Mouse (Mus musculus): ENCODE measurements at regions not wholly inside any gene's neighbourhood (a gene's known extent, or its start where the extent isn't known, plus 50 kb on each side); places are given as distances from the start of the nearest gene placed in this dataset.

GRCm38 (mm10) chr15:15538944-15539343, 1189.6 kb upstream of the Cdh9 start:
- TF ChIP-seq USF1 (IDR thresholded peaks at IDR 0.05; ENCODE audit: low read depth, low read length): no peak
- no peak for TF ChIP-seq ELF1 (IDR thresholded peaks at IDR 0.05; ENCODE audit: low read depth, low read length)
- peak; percentile 91 for TF ChIP-seq TCF12 (IDR thresholded peaks at IDR 0.05; ENCODE audit: low read depth, low read length)
- TF ChIP-seq USF2 (IDR thresholded peaks at IDR 0.05; ENCODE audit: borderline replicate concordance in 1 of 2, insufficient read depth in 1 of 2, low read depth in 1 of 2, low read length in 2 of 2): no peak
- no peak for TF ChIP-seq KAT2A (conservative IDR thresholded peaks at IDR 0.05; ENCODE audit: low read depth, low read length)
- TF ChIP-seq MYB (IDR thresholded peaks at IDR 0.05; ENCODE audit: low read depth, low read length): 0 out of 2 replicates have a peak, but pooled peaks have one; percentile 21
- no peak for TF ChIP-seq SMC3 (IDR thresholded peaks at IDR 0.05; ENCODE audit: low read depth, low read length)
- TF ChIP-seq CTCF (IDR thresholded peaks at IDR 0.05 in 2 of 3, conservative IDR thresholded peaks at IDR 0.05 in 1 of 3; ENCODE audit: control insufficient read depth in 1 of 3, insufficient read depth in 1 of 3, low read depth in 2 of 3, low read length in 3 of 3, poor library complexity in 1 of 3, severe bottlenecking in 1 of 3): no peak
- peak; percentile 72 to 80 for TF ChIP-seq EP300 (IDR thresholded peaks at IDR 0.05; ENCODE audit: low read depth in 1 of 2, low read length in 2 of 2)
- TF ChIP-seq ETS1 (IDR thresholded peaks at IDR 0.05; ENCODE audit: low read depth, low read length): 0 out of 2 replicates have a peak, but pooled peaks have one; percentile 19
- no peak for TF ChIP-seq HCFC1 (IDR thresholded peaks at IDR 0.05; ENCODE audit: low read depth, low read length)
- peak; percentile 95 for TF ChIP-seq RCOR1 (IDR thresholded peaks at IDR 0.05; ENCODE audit: low read depth, low read length)
- no peak for TF ChIP-seq POLR2AphosphoS2 (IDR thresholded peaks at IDR 0.05; ENCODE audit: low read length)
- TF ChIP-seq GATA1 (IDR thresholded peaks at IDR 0.05; ENCODE audit: low read depth, low read length): peak; percentile 80
- TF ChIP-seq JUND (IDR thresholded peaks at IDR 0.05; ENCODE audit: low read depth, low read length): no peak
- no peak for TF ChIP-seq MAZ (IDR thresholded peaks at IDR 0.05; ENCODE audit: low read depth, low read length)
- TF ChIP-seq BHLHE40 (IDR thresholded peaks at IDR 0.05; ENCODE audit: borderline replicate concordance, low read depth, low read length): 0 out of 2 replicates have a peak, but pooled peaks have one; percentile 4
- TF ChIP-seq ZKSCAN1 (IDR thresholded peaks at IDR 0.05; ENCODE audit: low read depth, low read length): no peak
- TF ChIP-seq ZMIZ1 (IDR thresholded peaks at IDR 0.05; ENCODE audit: low read depth, low read length): no peak
- no peaks in the 10 kb centered on the region for H3K79me2 ChIP-seq (ENCODE audit: control insufficient read depth, insufficient read depth, low read length, poor library complexity)

DNA sequence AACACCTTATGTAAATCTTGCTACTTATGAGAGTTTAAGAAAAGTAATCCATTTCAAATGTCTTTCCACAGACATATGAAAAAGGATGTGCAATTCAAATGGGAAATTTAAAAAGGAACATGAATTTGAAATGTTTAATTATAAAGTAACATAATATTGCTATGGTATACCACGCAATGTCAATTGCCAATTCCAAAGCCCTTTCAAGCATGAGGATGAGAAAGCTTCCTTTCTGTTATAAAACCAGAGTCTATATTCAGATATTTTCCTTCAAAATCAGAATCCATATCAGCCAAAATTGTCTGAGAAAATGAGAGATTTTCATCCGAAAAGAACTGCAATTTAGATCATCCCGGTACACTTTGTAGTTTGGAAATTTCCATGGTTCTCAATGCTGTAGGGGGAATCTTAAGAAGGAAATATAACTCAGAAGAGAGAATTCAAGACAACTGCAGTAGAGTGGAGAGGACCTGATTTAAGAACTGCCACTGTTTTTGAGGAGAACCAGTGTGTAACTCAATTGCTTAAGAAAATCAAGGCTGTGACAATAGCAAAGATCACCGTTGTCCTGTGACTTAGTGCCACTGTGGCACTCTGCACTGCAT, 1169.3 kb upstream of the Cdh9 start:
- no peak for TF ChIP-seq SMC3 (IDR thresholded peaks at IDR 0.05; ENCODE audit: low read depth, low read length)
- TF ChIP-seq UBTF (IDR thresholded peaks at IDR 0.05; ENCODE audit: borderline replicate concordance, insufficient read depth, low read depth, low read length): no peak
- TF ChIP-seq ETS1 (IDR thresholded peaks at IDR 0.05; ENCODE audit: low read depth, low read length): no peak
- no peak for TF ChIP-seq MYC (IDR thresholded peaks at IDR 0.05; ENCODE audit: low read depth, low read length)
- TF ChIP-seq USF1 (IDR thresholded peaks at IDR 0.05; ENCODE audit: low read depth, low read length): no peak
- TF ChIP-seq ZNF384 (IDR thresholded peaks at IDR 0.05; ENCODE audit: low read depth, low read length): no peak
- TF ChIP-seq JUND (IDR thresholded peaks at IDR 0.05; ENCODE audit: low read depth, low read length): no peak
- TF ChIP-seq MYB (IDR thresholded peaks at IDR 0.05; ENCODE audit: low read depth, low read length): no peak
- no peak for TF ChIP-seq USF2 (IDR thresholded peaks at IDR 0.05; ENCODE audit: borderline replicate concordance in 1 of 2, insufficient read depth in 1 of 2, low read depth in 1 of 2, low read length in 2 of 2)
- TF ChIP-seq GABPA (IDR thresholded peaks at IDR 0.05; ENCODE audit: low read depth, low read length): no peak
- no peak for TF ChIP-seq NRF1 (IDR thresholded peaks at IDR 0.05; ENCODE audit: insufficient read depth, low read depth, low read length, poor library complexity, severe bottlenecking)
- no peak for TF ChIP-seq KAT2A (conservative IDR thresholded peaks at IDR 0.05; ENCODE audit: low read depth, low read length)
- no peak for TF ChIP-seq SIN3A (IDR thresholded peaks at IDR 0.05; ENCODE audit: low read length)
- no peak overlapping the region for H3K27ac ChIP-seq (ENCODE audit: control insufficient read depth, low read depth, low read length)
- DNase-seq (ENCODE audit: low read depth, low spot score): no peak
- H3K4me3 ChIP-seq (ENCODE audit: control insufficient read depth in 1 of 2, insufficient read depth in 1 of 2, low read depth in 2 of 2, low read length in 2 of 2): no peak overlapping the region
- H3K27me3 ChIP-seq (ENCODE audit: control insufficient read depth in 1 of 2, insufficient read depth in 2 of 2, low read length in 2 of 2): no peaks in the 10 kb centered on the region
- H3K9me3 ChIP-seq (replicated peaks; ENCODE audit: insufficient read depth, low read length): no peaks in the 10 kb centered on the region
- no peaks in the 10 kb centered on the region; a peak in 1 of 4 replicates for H3K36me3 ChIP-seq (ENCODE audit: control insufficient read depth in 1 of 2, insufficient read depth in 2 of 2, low read length in 2 of 2)
- H3K79me2 ChIP-seq (ENCODE audit: control insufficient read depth, insufficient read depth, low read length, poor library complexity): no peaks in the 10 kb centered on the region
- no peaks in the 10 kb centered on the region for H3K4me1 ChIP-seq (ENCODE audit: control insufficient read depth in 1 of 2, insufficient read depth in 2 of 2, low read length in 2 of 2)
- H3K9ac ChIP-seq (ENCODE audit: control insufficient read depth, low read depth, low read length, poor library complexity, severe bottlenecking): no peak overlapping the region

More at GRCm38 (mm10) chr15:15538944-15539343, 1189.6 kb upstream of the Cdh9 start:
- H3K9me3 ChIP-seq (replicated peaks; ENCODE audit: insufficient read depth, low read length): no peaks in the 10 kb centered on the region
- H3K9ac ChIP-seq (ENCODE audit: control insufficient read depth, low read depth, low read length, poor library complexity, severe bottlenecking): no peak overlapping the region
- no peaks in the 10 kb centered on the region for H3K27me3 ChIP-seq (ENCODE audit: control insufficient read depth in 1 of 2, insufficient read depth in 2 of 2, low read length in 2 of 2)
- peaks cover 3 to 6% of the 10 kb centered on the region in 2 experiments; a peak in 2 of 4 replicates for H3K4me1 ChIP-seq (ENCODE audit: control insufficient read depth in 1 of 2, insufficient read depth in 2 of 2, low read length in 2 of 2)
- no peak overlapping the region for H3K27ac ChIP-seq (ENCODE audit: control insufficient read depth, low read depth, low read length)
- H3K4me3 ChIP-seq (ENCODE audit: control insufficient read depth in 1 of 2, insufficient read depth in 1 of 2, low read depth in 2 of 2, low read length in 2 of 2): no peak overlapping the region
- peak; percentile 29 for DNase-seq (ENCODE audit: low read depth, low spot score)
- H3K36me3 ChIP-seq (ENCODE audit: control insufficient read depth in 1 of 2, insufficient read depth in 2 of 2, low read length in 2 of 2): peaks cover 0 to 7% of the 10 kb centered on the region in 2 experiments; a peak in 2 of 4 replicates
